Mouse (Mus musculus) intestine, embryonic 15.5 days (tissue): ENCODE results near the gene Zfp146. TPM values are rescaled to one million over a fixed set of nuclear protein-coding genes. Genes with fewer than 3 reads are reported as not detected.
"Not testable (repeated sequence)": the region's sequence is repeated elsewhere in the genome, so short reads cannot be mapped to it uniquely, and the experiment has no call there.

ENCODE experiments used
- ATAC-seq: fragments of 200-750 bp; cut with Nextera tagmentation; 2 replicates; pipeline ENCODE4 v1.8.0; 2017; ENCODE audit warnings: moderate TSS enrichment, moderate library complexity
- H3K27ac ChIP-seq: fragments of 300-500 bp; sonication (generic); 2 replicates; pipeline ENCODE4 v1.5.1; 2015; ENCODE audit warnings: mild to moderate bottlenecking, inconsistent platforms
- H3K27me3 ChIP-seq: fragments of 300-500 bp; sonication (generic); replicated peaks from 2 replicates; pipeline ENCODE4 v1.6.1; 2015; ENCODE audit warnings: inconsistent platforms
- H3K36me3 ChIP-seq: fragments of 300-500 bp; sonication (generic); 2 replicates; pipeline ENCODE4 v1.6.1; 2015; ENCODE audit warnings: inconsistent platforms
- H3K4me1 ChIP-seq: fragments of 300-500 bp; sonication (generic); replicated peaks from 2 replicates; pipeline ENCODE4 v1.6.1; 2015; ENCODE audit warnings: inconsistent platforms
- H3K4me2 ChIP-seq: fragments of 300-500 bp; sonication (generic); replicated peaks from 2 replicates; pipeline ENCODE4 v1.6.1; 2015; ENCODE audit warnings: mild to moderate bottlenecking, inconsistent platforms
- H3K4me3 ChIP-seq: fragments of 300-500 bp; sonication (generic); replicated peaks from 2 replicates; pipeline ENCODE4 v1.5.1; 2015; ENCODE audit warnings: inconsistent platforms
- H3K9ac ChIP-seq: fragments of 300-500 bp; sonication (generic); 2 replicates; pipeline ENCODE4 v1.6.1; 2015; ENCODE audit warnings: inconsistent platforms
- H3K9me3 ChIP-seq: fragments of 300-500 bp; sonication (generic); 2 replicates; pipeline ENCODE4 v1.6.1; 2016; ENCODE audit warnings: inconsistent platforms
- WGBS: fragments of 180-500 bp; shearing (Covaris S2); methylation state at CpG from one replicate; pipeline ENCODE4 v1.1.7; 2015; 5-methylcytosine and 5-hydroxymethylcytosine counted together
- polyA plus RNA-seq: library from polyadenylated mRNA; unstranded; fragments of >200 nt; fragmentation: Nextera tagmentation; extraction: Ambion mirVana; gene quantifications from 2 replicates; pipeline ENCODE4 v1.2.1, GENCODE M21; 2015

Zfp146 gene
- polyA plus RNA-seq, 1 experiment from 2014 or later, result 13.6 TPM

DNA sequence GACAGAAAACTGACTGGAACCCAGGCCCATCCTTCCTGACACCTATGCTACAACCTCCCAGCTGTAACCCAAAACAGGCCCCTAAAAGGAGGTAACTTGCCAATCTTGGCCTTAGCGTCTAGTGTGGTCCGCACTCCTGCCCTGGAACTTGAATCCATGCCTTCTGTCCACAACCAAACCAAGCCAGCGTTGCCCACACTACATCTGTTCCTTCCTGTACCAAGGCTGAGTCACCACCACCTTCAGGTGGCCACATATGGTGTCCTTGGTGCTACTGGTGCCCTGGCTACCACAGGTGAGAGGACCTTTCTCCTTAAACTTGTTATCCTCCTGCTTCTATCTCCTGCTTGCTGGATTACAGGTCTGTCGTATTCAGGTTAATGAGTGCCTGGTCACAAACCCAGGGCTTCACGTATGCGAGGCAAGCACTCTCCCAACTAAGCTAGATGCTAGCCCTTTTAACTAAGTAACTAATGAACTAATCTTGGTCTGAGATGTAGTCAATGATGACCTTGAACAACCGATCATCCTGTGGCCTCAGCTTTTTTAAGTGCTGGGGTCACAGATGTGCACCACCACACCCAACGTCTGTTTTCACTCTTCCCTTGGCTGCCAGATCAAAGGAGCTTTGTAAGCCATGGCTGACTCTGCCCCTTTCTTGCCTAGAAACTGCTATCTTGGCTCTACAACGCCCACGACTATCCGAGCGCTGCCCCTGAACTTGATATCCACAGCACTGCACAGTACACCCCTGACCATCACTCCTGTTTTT is 19.0 kb upstream of the Zfp146 start:
- 76% methylated on average over 12 of the region's 12 CpGs for WGBS
- H3K36me3 ChIP-seq, result peaks cover 44% of the 10 kb centered on the region

GRCm38 (mm10) chr7:30184641-30185348 is 15.2 kb upstream of the Zfp146 start:
- WGBS, result 75% methylated on average over 13 of the region's 13 CpGs
- Histone ChIP-seq H3K4me3 (no peak overlapping the region), H3K9me3 (no peaks in the 10 kb centered on the region), H3K27me3 (no peaks in the 10 kb centered on the region), H3K9ac (no peak overlapping the region; the same call in 1 of the 2 replicates), H3K4me1 (peaks cover 13% of the 10 kb centered on the region; the same call in 1 of the 2 replicates), H3K36me3 (peaks cover 22% of the 10 kb centered on the region), H3K4me2 (peak overlapping the region; percentile 53), H3K27ac (no peak overlapping the region)
- ATAC-seq, result no peak

More for the DNA sequence above, 19.0 kb upstream of the Zfp146 start:
- ATAC-seq, result no peak
- no peak overlapping the region for H3K4me2 ChIP-seq
- H3K4me1 ChIP-seq, result peaks cover 25% of the 10 kb centered on the region
- no peak overlapping the region for H3K9ac ChIP-seq
- H3K27me3 ChIP-seq, result no peaks in the 10 kb centered on the region
- no peaks in the 10 kb centered on the region for H3K9me3 ChIP-seq
- H3K4me3 ChIP-seq, result no peak overlapping the region
- H3K27ac ChIP-seq, result no peak overlapping the region

- Histone ChIP-seq H3K9me3 (no peaks in the 10 kb centered on the region), H3K9ac (peak within 1 kb of the TSS; percentile 31; the same call in 1 of the 2 replicates), H3K36me3 (peaks cover 22% of the 10 kb centered on the region), H3K4me3 (peak within 1 kb of the TSS; percentile 17), H3K27ac (peak within 1 kb of the TSS; percentile 58), H3K27me3 (no peaks in the 10 kb centered on the region), H3K4me1 (peaks cover 13% of the 10 kb centered on the region; the same call in 1 of the 2 replicates), H3K4me2 (peak within 1 kb of the TSS; percentile 53)
- WGBS, result 0% methylated on average over 11 of the region's 11 CpGs
- peak; percentile 88 for ATAC-seq
These were observed 14.3 kb upstream of the Zfp146 start, which contains the start of gene Cox7a1 for GRCm38 (mm10) chr7:30183879-30184289. Gene Cox7a1 (plus strand): TSS chr7:30184144.

- not testable (repeated sequence) for H3K27me3 ChIP-seq, H3K4me3 ChIP-seq, ATAC-seq, H3K9me3 ChIP-seq, H3K27ac ChIP-seq, H3K4me2 ChIP-seq, H3K9ac ChIP-seq
- peaks cover 13% of the 10 kb centered on the region; the same call in 1 of the 2 replicates for H3K4me1 ChIP-seq
- peaks cover 24% of the 10 kb centered on the region for H3K36me3 ChIP-seq
- WGBS, result 72% methylated on average over 7 of the region's 7 CpGs
These were observed 13.6 kb upstream of the Zfp146 start for GRCm38 (mm10) chr7:30183189-30183588.

DNA sequence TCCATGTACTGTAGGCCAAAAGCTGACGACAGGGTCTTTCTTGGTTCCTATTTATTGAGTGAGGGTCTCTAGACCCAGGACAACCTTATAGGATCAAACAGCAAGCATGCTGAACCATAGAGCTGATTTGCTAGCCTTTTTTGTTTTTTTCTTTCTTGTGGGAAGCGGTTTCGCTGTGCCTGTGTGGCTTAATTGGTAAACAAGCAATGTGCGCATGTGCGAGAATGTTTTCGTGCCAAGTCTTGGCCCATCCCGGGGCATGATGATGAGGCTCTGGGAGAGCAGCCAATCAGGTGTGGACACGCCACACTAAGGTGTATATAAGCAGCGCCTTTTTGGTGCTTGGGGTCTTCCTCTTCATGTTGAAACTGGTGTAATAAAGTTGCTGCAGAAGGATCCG is 12.4 kb upstream of the Zfp146 start:
- H3K9me3 ChIP-seq, ATAC-seq, H3K9ac ChIP-seq, H3K4me3 ChIP-seq, H3K27ac ChIP-seq, H3K27me3 ChIP-seq, H3K4me2 ChIP-seq: not testable (repeated sequence)
- Histone ChIP-seq H3K36me3 (peaks cover 19% of the 10 kb centered on the region), H3K4me1 (peaks cover 13% of the 10 kb centered on the region; the same call in 1 of the 2 replicates)
- WGBS, result 92% methylated on average over 10 of the region's 10 CpGs

DNA sequence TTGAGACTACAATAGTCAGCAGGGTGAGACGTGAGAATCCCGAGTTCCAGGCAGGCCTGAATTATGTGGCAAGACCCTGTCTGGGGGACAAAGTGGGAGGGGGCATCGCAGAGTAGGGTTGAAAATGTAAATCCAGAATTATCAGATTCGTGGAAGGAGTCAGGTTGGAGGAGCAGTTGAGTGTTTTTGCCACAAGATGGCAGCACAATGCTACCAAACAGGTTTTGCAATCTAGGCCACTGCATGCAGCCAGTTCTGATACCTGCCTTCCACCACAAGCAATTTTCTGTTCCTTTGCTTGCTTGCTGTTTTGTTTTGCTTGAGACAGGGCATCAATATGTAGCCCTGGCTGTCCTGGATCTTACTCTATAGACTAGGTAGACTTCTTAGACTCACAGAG is 11.8 kb upstream of the Zfp146 start:
- no peak overlapping the region for H3K27ac ChIP-seq
- 3% methylated on average over 4 of the region's 4 CpGs for WGBS
- ATAC-seq, result 0 out of 2 replicates have a peak, but pooled peaks have one; percentile 9
- H3K4me1 ChIP-seq, result peaks cover 13% of the 10 kb centered on the region; the same call in 1 of the 2 replicates
- no peaks in the 10 kb centered on the region for H3K27me3 ChIP-seq
- H3K9ac ChIP-seq, result no peak overlapping the region
- no peak overlapping the region for H3K4me3 ChIP-seq
- H3K36me3 ChIP-seq, result peaks cover 13% of the 10 kb centered on the region
- H3K4me2 ChIP-seq, result no peak overlapping the region
- H3K9me3 ChIP-seq, result no peaks in the 10 kb centered on the region

GRCm38 (mm10) chr7:30178256-30178655 is 8.7 kb upstream of the Zfp146 start:
- no peak for ATAC-seq
- H3K4me1 ChIP-seq, result no peaks in the 10 kb centered on the region
- no peak overlapping the region for H3K4me2 ChIP-seq
- no peak overlapping the region for H3K27ac ChIP-seq
- no peaks in the 10 kb centered on the region for H3K27me3 ChIP-seq
- no peak overlapping the region for H3K4me3 ChIP-seq
- H3K9ac ChIP-seq, result no peak overlapping the region
- H3K36me3 ChIP-seq, result peaks cover 12% of the 10 kb centered on the region
- no peaks in the 10 kb centered on the region for H3K9me3 ChIP-seq
- 79% methylated on average over 11 of the region's 11 CpGs for WGBS

- Histone ChIP-seq H3K4me2 (no peak overlapping the region), H3K4me1 (no peaks in the 10 kb centered on the region), H3K27ac (no peak overlapping the region), H3K4me3 (no peak overlapping the region), H3K36me3 (peaks cover 12% of the 10 kb centered on the region), H3K9ac (no peak overlapping the region), H3K9me3 (no peaks in the 10 kb centered on the region), H3K27me3 (no peaks in the 10 kb centered on the region)
- no peak for ATAC-seq
- 82% methylated on average over 12 of the region's 12 CpGs for WGBS
These were observed 6.9 kb upstream of the Zfp146 start for GRCm38 (mm10) chr7:30176474-30176873.

- peak; percentile 36; the same call in 1 of the 2 replicates for ATAC-seq
- H3K27ac ChIP-seq, result peak overlapping the region; percentile 83; the same call in 1 of the 2 replicates
- peak overlapping the region; percentile 69 for H3K4me2 ChIP-seq
- no peaks in the 10 kb centered on the region for H3K9me3 ChIP-seq
- WGBS, result 18% methylated on average over 11 of the region's 11 CpGs
- peak overlapping the region; percentile 73 for H3K9ac ChIP-seq
- H3K36me3 ChIP-seq, result peaks cover 14% of the 10 kb centered on the region
- no peaks in the 10 kb centered on the region for H3K27me3 ChIP-seq
- H3K4me1 ChIP-seq, result peaks cover 7% of the 10 kb centered on the region; the same call in 1 of the 2 replicates
- H3K4me3 ChIP-seq, result peak overlapping the region; percentile 61
These were observed 867 bp upstream of the Zfp146 start for GRCm38 (mm10) chr7:30170283-30170951.

- H3K4me2 ChIP-seq, result peak overlapping the region; percentile 69
- peaks cover 7% of the 10 kb centered on the region; the same call in 1 of the 2 replicates for H3K4me1 ChIP-seq
- peak overlapping the region; percentile 73 for H3K9ac ChIP-seq
- peak; percentile 29 for ATAC-seq
- H3K27me3 ChIP-seq, result no peaks in the 10 kb centered on the region
- H3K9me3 ChIP-seq, result no peaks in the 10 kb centered on the region
- peak overlapping the region; percentile 61 for H3K4me3 ChIP-seq
- 2% methylated on average over 21 of the region's 21 CpGs for WGBS
- H3K27ac ChIP-seq, result peak overlapping the region; percentile 83
- H3K36me3 ChIP-seq, result peaks cover 19% of the 10 kb centered on the region
These were observed 502 bp downstream of the Zfp146 start for GRCm38 (mm10) chr7:30168914-30169582.

- H3K4me2 ChIP-seq, result no peak overlapping the region
- H3K27me3 ChIP-seq, result no peaks in the 10 kb centered on the region
- no peak overlapping the region for H3K4me3 ChIP-seq
- peaks cover 18% of the 10 kb centered on the region for H3K9me3 ChIP-seq
- no peak overlapping the region for H3K9ac ChIP-seq
- no peak for ATAC-seq
- H3K27ac ChIP-seq, result no peak overlapping the region
- H3K4me1 ChIP-seq, result no peaks in the 10 kb centered on the region
- 97% methylated on average over 2 of the region's 2 CpGs for WGBS
- peaks cover 59% of the 10 kb centered on the region for H3K36me3 ChIP-seq
These were observed 4.8 kb downstream of the Zfp146 start for GRCm38 (mm10) chr7:30164745-30165144.
